20 mouse cellular contexts compared by ENCODE assay signal in genomic region chr2:129192392-129193150, GRCm38 (mm10). TPM values are rescaled to one million over a fixed set of nuclear protein-coding genes. Genes with fewer than 3 reads are reported as not detected.
DNase-seq lines count a peak whose midpoint lies in the region; ATAC-seq lines count a peak whose summit lies in the region.
"Had no signal": no experiment of that assay in that cellular context is flagged by ENCODE, and none has a peak within 500 bp of the region (broad histone marks: within the 10 kb centered on the region; RNA-seq: fewer than 3 reads in every experiment).

No protein-coding gene starts in this region.

- peak; percentile 40; the same call in 1 of the 2 replicates for ATAC-seq in common myeloid progenitor, adult 5-6 weeks (replicated peaks; ENCODE audit: low read depth, poor library complexity, severe bottlenecking)
- ATAC-seq: forebrain, postnatal 0 days; intestine, postnatal 0 days; midbrain, embryonic 16.5 days; Patski had no signal

- peak; percentile 57 to 62 for DNase-seq in left cerebral cortex, adult 18-20 months (ENCODE audit: low spot score in 2 of 2)
- no peak for DNase-seq in left cerebral cortex, postnatal 10 days (ENCODE audit: extremely low spot score in 1 of 2, low spot score in 2 of 2)
- DNase-seq in right cerebral cortex, postnatal 25 days: peak; percentile 34
- no peak for DNase-seq in right cerebral cortex, postnatal 10 days (ENCODE audit: low spot score in 2 of 2)
- DNase-seq in ovary, postnatal 14 days (ENCODE audit: low spot score): no peak
- DNase-seq in cerebellum, adult 9-10 months: no peak
- DNase-seq: adrenal gland, postnatal 14 days; B cell, adult 2 months; cerebellum, adult 11-12 months; cerebellum, postnatal 10 days; forebrain, postnatal 0 days; gastrocnemius, postnatal 14 days; kidney, adult 9 months; kidney, postnatal 25 days; lung, embryonic 14.5 days; lung, postnatal 14 days had no signal

- intact Hi-C loops in left cerebral cortex, postnatal 10 days (cut with DNase I): no loop called here

RNA-seq across cellular contexts. Expression of gene Slc20a1, which starts 6.0 kb away (rescaled TPM):
- total RNA-seq in left cerebral cortex, adult 18-20 months (2021): 100 to 1,000 TPM; 174 to 176 TPM
- 100 to 1,000 TPM; 123 to 124 TPM for total RNA-seq in left cerebral cortex, postnatal 10 days (2021)
- total RNA-seq in common myeloid progenitor, adult 5-6 weeks (2017): 114 and 140 TPM in 2 replicates

Comparison
In these comparisons a context has a peak if more than half of its experiments do, and no peak if none do; other contexts are left out.
1. DNase-seq: peak in left cerebral cortex, adult 18-20 months (2 of 2) and right cerebral cortex, postnatal 25 days (single experiment); none in left cerebral cortex, postnatal 10 days (0 of 2), right cerebral cortex, postnatal 10 days (0 of 2), ovary, postnatal 14 days (single experiment) and cerebellum, adult 9-10 months (single experiment).